ENCODE assay signal across 19 mouse cellular contexts in genomic region chr11:64727841-64728421, GRCm38 (mm10).
"Had no signal": no experiment of that assay in that cellular context is flagged by ENCODE, and none has a peak within 500 bp of the region (broad histone marks: within the 10 kb centered on the region; RNA-seq: fewer than 3 reads in every experiment).

No protein-coding gene starts in this region.

- H3K4me1 ChIP-seq: liver, embryonic 13.5 days; liver, embryonic 15.5 days; megakaryocyte, embryonic 14.5 days; stomach, embryonic 15.5 days had no signal

- H3K4me2 ChIP-seq: liver, embryonic 13.5 days; liver, embryonic 15.5 days; lung, embryonic 15.5 days; midbrain, embryonic 12.5 days; neural tube, embryonic 12.5 days; stomach, embryonic 15.5 days had no signal

- H3K9ac ChIP-seq: liver, embryonic 13.5 days; liver, embryonic 15.5 days; liver, postnatal 0 days; lung, embryonic 15.5 days; midbrain, embryonic 12.5 days; neural tube, embryonic 12.5 days; stomach, embryonic 15.5 days had no signal

- H3K9me3 ChIP-seq: liver, embryonic 13.5 days; liver, embryonic 15.5 days; lung, embryonic 15.5 days; megakaryocyte, embryonic 14.5 days; midbrain, embryonic 12.5 days; neural tube, embryonic 12.5 days; stomach, embryonic 15.5 days had no signal

- DNase-seq: liver, embryonic 13.5 days; liver, postnatal 0 days; lung, adult 2 months; lung, postnatal 14 days; lung, postnatal 36 days; midbrain, embryonic 14.5 days; right cerebral cortex, postnatal 14 days; thymus, adult 18-20 months; thymus, postnatal 14 days; thymus, postnatal 4 days had no signal

- H3K4me3 ChIP-seq: liver, embryonic 13.5 days; liver, embryonic 15.5 days; lung, embryonic 15.5 days; megakaryocyte, embryonic 14.5 days; midbrain, embryonic 12.5 days; neural tube, embryonic 12.5 days; stomach, embryonic 15.5 days had no signal

- H3K36me3 ChIP-seq: liver, embryonic 13.5 days; liver, embryonic 15.5 days; lung, embryonic 15.5 days; midbrain, embryonic 12.5 days; neural tube, embryonic 12.5 days; stomach, embryonic 15.5 days had no signal

- H3K27ac ChIP-seq: liver, embryonic 13.5 days; liver, embryonic 15.5 days; lung, embryonic 15.5 days; macrophage; midbrain, embryonic 12.5 days; neural tube, embryonic 12.5 days; stomach, embryonic 15.5 days; stomach, postnatal 0 days had no signal

- H3K27me3 ChIP-seq: liver, embryonic 13.5 days; liver, embryonic 15.5 days; lung, embryonic 15.5 days; midbrain, embryonic 12.5 days; neural tube, embryonic 12.5 days; stomach, embryonic 15.5 days had no signal

- ATAC-seq: liver, postnatal 0 days; lung, postnatal 0 days had no signal
